Mouse (Mus musculus): Measurements from ENCODE around the gene Trcg1.

Gene Trcg1

DNA sequence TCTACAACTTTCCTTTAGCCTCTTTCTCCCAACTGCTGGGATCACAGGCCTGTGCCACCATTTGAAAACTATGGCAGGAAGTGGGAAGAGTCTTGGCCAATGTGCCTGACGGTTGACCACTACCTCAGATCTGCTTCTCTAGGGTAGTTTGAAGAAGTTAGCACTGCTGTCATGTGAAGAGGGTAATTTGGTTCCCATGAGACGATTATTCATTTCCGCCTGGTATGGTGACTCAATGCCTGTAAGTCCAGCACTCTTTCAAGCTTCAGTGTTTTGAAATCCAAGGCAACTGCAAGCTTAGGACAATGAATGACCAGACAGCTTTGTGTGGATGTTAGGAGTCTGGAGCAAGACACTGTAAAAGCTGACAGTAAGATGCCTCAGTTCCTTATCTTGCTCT lies 2.6 kb upstream of the Trcg1 start:
- no peak for DNase-seq

DNA sequence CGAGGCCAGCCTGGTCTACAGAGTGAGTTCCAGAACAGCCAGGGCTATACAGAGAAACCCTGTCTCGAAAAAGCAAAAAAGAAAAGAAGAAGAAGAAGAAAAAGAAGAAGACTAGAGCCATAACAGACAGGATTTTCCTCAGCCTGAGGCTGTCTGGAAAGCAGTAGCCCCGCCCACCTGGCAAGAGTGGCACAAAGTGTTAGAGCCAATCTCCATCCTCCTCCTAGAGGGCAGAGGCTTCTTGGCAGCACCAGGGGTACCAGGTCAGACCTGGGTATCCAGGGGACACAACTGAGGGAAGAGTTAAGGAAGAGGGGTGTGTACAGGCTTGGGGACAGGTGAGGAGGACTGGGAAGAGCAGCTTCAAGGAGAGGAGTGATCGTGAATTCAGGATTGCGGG lies 1.3 kb downstream of the Trcg1 start:
- no peak for DNase-seq

DNA sequence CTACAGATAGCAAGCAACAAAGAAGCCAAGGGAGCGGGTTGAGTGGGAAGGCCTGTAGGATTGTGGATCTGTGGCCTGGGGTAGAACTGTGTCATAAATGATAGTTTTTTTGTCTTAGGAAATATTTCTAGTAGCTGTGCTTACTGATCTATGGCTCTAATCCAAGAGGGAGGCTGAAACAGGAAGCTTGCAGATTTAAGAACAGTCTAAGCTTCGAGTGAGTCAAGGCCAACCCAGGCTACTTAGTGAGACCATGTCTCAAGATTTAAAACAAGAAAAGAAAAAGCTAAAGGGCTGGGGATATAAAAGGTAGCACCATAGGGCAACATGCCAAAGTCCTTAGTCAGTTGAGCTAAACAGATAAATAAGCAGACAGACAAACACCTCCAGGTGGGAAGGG lies 1.9 kb downstream of the Trcg1 start:
- no peak for DNase-seq

DNA sequence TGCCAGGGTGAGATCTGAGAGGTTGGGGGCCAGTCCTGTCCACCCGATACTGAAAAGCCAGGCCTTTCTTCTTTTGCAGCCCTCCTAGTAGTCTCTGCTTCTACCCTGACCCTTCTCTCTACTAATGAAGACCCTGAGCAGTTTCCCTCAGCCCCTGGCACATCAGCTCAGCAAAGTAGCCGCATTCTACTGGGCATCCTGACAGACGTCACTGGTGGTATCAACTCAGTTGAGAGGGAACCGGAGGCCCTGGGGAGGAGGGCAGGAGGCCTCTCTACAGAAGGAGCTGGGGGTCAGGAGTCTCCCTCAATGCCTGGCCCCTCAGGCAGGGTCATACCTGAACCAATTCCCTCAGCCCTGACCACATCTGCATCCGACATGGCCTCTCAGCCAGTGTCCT lies 4.8 kb downstream of the Trcg1 start:
- no peak for DNase-seq

DNA sequence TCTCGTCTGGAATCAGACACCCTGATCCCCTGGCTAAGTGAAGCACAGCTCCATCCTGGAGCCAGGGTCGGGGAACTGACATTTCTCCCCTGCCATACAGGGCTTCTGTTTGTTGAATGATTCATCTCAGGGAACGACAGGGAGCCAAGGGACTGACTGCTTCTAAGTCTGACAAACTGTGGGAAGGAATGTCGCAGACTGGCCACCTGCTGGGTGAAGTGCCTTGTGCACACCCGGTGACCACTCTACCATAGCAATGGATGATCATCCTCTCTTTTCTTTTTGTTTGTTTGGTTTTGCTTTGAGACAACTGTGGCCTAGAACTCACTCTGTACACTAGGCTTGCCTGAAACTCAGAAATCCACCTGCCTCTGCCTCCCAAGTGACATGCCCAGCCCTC lies 6.6 kb downstream of the Trcg1 start:
- DNase-seq: no peak

DNA sequence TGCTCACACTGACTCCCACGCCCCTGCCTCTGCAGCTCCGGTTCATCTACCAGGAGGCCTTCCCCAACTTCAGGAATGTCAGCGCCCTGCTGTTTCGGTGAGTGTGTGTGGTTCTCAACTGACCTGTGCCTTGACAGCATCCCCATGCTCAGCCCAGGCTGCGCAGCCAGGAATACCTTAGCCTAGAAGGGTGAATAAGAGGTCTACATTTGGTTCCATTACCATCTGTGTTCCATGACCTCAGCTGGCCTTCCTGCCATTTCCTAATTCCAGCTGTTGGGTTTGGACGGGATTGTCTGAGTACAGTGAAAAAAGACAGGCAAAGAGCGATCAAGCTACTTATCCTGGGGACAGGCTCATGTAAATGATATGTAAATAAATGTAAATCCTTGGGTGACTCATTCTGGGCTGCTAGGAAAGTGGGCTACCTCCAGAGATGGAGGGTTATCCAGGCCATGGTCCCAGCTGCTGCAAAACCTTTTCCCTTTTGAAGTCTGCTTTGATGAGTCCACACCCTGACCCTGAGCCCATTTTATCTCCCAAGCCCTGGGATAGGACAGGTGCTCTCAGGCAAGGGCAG lies 7.8 kb downstream of the Trcg1 start:
- no peak for DNase-seq

DNA sequence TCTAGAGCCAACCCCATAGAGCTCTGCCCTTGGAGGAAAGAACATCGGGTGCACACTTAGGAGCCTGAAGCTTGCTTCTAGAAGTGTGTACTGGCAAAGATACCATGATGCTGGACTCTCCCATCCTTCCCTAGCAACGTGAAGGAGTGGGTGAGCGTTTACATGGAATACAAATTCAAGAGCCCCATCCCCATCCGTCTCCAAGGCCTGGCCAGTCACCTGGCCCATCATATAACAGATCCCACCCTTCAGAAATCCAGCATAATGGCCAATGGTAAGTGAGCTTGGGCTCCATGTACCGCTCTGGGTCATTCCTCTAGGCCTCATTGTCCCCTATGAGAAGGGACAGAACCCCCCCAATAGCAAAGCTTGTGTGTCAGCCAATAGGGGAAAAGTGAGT lies 10.1 kb downstream of the Trcg1 start:
- no peak for DNase-seq

DNA sequence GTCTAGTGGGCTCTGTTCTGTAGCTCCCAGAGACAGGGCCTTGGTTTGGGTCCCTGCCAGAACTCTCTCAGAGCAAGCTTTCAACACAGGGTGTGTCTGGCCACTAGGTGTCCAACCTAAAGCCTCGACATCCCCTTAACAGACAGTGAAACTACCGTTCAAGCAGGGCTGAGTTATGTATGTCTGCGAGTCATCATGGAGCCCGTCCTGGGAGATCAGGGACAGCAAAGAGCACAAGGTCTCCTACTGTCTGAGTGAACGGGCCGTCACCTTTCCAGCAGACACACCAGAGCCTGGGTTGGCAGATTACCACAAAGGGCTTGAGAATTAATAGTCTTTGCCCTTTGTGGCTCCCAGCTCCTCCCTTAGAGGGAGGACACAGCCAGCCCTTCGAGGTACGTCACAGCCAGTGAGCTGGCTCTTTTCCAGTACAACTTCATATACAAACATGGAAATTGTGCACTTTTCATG lies 10.9 kb downstream of the Trcg1 start:
- DNase-seq: peak; percentile 89

DNA sequence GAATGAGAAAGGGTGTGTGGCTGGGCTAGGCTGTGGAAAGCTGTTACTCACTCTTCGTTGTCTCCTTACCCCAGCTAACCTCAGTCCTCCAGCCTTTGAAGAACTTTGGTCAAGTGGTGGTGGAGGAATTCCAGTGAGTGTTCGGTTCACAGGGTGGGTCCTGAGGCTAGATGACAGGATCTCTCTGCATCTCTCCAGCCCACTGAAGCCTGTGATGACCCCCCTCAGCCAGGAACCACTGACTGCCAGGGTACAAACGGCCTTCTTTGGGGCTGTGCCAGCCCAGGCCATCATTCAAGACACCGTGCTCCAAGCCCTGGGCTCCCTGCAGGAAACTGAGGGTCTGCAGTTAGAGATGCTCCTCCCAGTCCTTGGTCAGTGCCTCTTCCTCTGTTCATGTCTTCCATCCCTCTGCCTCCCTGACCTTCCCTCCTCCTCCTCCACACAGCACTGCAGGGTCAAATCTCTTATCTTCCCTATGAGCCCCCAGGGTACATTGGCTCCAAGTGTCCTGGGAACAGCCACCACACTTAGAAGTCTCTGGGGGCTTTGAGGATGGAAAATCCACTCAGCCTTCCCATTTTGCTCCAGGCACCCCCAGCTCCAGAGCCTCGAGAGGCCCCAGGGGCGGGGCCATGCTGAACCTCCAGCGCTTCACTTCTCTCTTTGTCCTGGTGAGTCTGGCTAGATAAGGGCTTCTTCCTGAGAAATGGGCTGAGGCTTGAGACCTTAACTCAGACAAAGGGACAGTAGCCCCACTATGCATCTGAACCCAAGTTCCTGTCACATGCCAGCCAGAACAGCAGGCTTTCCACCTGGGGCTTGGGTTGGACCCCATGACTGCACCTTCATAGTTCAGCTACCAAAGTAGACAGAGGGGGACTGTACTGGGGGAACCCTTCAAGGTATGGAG lies 11.9 kb downstream of the Trcg1 start:
- DNase-seq: peak; percentile 61

DNA sequence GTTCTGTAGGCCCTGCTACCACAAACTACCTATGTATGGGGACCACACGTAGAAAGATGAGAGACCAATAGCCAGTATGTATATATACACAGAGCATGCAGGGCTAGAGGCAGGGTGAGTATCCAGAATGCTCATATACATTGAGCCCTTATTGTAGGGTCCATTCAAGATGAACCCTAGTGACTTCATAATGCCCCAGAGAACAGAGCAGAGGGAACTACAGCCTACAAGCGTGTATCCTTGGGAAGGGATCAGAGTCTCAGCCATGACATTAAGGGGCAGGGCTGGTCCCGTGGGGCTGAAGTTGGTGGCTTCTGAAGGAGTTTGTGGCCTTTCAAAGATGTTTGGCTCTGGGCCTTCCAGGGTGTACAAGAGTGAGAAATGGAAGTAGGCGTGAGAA lies 13.7 kb downstream of the Trcg1 start:
- no peak for DNase-seq

DNA sequence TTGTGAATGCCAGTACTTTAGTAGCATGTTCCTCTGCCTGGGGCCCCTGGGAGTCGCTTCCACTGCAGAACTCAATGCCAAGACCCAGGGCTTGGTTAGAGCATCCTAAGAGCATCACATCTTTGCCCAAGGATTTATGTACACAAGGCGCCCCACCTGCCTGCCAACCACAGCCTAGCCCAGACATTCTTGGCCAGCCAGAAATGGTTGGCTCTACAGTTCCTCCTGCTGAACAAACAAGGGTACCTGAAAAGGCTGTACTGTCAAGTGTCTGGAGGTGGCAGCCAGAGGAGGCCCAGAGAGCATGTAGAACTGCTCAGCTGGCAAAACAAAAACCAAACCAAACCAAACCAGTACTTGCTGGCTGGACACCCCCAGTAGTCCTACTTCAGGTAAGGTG lies 14.8 kb downstream of the Trcg1 start:
- DNase-seq: no peak

DNA sequence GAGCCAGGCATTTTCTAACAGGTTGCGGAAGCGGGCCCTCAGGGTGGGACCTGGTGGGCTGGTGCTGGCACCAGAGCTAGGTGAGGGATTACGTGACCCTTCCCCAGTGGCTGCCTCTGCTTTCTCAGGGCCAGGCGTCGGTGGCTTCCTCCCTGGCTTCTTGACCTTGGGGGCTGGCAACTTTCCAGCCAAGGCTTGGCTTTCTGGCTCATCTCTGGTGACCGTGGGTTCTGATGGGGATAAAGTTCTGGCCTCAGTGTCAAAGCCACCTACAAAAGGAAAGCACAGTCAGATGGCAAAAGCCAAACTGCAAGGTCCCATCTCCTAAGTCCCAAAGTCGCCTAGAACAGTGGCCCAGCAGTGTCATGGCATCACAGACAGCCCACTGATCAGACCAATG lies 17.7 kb downstream of the Trcg1 start:
- DNase-seq: peak; percentile 55

DNA sequence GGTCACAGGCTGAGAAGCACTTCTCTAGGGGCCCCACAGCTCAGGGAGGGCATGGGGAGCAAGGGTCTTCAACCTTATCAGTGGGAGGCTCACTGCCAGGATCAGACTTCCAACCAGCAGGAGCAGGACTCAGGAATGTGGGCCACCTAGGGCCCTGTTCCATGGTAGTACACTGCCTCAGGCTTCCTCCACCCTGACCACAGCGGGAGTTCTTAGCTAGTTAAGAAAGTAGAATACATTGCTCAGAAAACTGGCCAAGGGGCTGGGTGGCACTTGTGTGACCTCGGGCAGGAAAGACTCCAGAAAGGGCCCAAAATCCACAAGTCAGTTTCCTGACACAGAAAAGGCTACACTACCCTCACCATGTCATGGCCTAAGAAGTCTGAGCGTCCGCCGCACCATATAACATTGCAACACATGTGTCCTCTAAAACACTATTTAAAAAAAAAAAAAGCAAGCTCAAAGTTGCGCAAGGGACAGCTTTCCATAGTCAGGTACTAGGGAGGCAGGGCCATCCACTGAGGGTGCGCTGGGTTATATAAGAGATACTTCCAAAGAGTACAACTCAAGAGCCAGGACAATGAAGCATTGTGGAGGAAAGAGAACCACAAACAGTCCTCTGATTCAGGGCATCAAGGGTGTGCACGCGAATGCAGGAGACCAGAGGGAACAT lies 18.6 kb downstream of the Trcg1 start:
- DNase-seq: no peak

DNA sequence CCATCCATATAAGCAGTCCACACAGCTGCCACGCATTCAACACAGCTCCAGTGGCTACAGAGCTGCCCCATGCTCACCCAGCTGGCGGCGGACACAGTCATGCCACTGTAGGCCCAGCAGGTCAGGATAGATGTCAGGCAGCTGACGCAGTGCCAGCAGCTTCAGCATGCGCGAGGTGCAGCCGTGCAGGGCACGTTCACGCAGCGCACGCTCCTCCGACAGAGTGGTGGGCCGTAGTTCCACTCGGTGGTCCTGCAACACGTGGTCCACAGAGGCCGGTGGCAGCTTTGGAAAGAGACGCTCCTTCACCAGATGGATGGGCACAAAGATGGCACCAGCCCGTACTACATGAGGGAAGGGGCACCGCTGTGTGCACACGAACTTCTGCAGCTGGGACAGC lies 20.0 kb downstream of the Trcg1 start:
- DNase-seq: no peak

DNA sequence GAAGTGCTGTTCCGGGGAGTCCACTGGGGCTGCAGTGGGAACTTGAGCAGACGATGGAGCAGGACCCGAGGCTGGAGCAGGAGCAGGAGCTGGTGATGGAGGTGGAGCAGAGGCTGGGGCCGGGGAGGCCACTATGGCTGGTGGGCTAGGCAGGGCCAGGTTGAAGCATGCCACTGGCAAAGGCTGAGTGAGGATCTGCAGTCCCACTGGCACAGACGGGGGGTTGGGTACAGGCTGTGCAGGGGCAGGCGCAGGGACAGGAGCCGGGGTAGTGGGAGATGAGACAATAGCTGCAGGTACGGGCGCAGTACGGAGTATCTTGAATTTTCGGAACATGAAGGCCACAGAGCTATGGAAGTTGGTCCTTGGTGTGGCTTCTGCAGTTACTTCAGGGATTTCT lies 20.5 kb downstream of the Trcg1 start:
- DNase-seq: no peak

DNA sequence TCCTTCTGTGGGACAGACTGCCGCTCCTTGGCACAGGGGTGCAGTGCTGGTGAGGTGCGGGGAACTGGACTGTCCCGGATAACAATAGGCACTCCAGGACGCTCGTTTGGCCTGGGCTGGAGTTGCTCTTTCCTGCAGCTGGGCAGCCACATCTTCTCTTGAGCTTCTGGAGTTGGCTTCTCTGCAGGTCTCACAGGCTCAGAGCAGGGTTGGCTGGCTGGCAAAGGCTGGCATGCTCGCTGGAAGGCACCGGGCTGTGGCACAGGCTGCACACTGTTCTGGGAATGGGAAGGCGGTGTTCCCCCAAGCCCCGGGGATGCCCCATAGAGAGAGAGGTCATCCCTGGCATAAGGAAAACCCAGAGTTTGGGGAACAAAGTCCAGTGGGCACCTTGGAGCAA lies 21.3 kb downstream of the Trcg1 start:
- DNase-seq: no peak

DNA sequence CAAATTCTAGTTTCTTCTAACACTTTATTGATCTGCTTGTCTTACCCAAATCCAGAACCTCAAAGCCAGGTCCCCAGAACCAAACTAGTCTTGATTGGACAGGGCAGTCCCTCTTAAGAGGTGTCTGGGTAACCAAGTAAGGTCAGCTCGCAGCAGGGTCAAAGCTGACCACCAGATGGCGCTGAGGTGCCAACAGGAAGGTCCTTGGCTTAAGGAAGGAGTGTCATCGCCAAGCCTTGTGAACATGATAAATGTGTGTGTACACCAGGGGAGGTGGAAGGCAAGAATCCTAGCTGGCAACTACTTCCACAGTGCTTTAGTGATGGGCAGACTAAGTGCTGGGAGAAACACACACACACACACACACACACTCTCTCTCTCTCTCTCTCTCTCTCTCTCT lies 23.4 kb downstream of the Trcg1 start:
- DNase-seq: peak; percentile 96

DNA sequence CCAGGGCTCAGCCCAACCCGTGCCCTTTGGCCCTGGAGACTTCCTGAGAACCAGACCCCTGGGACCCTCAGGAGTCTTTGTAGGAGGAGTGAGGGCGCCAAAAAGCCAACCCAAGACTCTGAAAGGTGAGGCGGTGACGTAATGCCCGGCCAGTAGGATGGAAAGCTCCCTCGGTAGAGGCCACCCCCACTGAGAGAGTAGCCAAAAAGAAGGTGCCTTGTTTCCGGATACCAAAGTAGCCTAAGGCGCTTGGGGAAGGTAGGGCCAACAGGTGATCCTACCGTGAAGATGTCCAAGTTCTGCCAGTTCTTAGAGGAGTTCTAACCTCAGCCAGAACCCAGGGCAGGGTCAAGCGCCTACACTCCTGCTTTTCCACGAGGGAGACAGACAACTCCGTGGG lies 24.6 kb downstream of the Trcg1 start:
- no peak for DNase-seq

DNA sequence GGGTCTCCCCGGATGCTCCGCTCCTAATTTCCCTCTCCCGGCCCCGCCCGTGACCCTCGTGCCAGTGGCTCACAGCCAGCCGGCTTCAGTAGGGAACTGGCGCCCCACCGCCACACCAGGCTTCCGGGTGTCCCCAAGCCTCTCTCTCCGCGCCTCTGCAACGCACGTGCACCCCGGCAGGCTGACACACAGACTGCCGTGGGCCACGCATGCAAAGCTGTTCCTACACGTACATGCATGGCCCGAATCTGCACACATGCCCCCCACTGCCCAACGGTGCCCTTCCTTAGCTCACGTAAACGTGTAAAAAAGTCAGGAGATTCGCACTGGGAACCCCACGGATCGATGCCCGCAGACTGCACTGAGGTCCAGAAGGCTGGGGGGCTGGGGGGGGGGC lies 25.2 kb downstream of the Trcg1 start:
- DNase-seq: peak; percentile 57

DNA sequence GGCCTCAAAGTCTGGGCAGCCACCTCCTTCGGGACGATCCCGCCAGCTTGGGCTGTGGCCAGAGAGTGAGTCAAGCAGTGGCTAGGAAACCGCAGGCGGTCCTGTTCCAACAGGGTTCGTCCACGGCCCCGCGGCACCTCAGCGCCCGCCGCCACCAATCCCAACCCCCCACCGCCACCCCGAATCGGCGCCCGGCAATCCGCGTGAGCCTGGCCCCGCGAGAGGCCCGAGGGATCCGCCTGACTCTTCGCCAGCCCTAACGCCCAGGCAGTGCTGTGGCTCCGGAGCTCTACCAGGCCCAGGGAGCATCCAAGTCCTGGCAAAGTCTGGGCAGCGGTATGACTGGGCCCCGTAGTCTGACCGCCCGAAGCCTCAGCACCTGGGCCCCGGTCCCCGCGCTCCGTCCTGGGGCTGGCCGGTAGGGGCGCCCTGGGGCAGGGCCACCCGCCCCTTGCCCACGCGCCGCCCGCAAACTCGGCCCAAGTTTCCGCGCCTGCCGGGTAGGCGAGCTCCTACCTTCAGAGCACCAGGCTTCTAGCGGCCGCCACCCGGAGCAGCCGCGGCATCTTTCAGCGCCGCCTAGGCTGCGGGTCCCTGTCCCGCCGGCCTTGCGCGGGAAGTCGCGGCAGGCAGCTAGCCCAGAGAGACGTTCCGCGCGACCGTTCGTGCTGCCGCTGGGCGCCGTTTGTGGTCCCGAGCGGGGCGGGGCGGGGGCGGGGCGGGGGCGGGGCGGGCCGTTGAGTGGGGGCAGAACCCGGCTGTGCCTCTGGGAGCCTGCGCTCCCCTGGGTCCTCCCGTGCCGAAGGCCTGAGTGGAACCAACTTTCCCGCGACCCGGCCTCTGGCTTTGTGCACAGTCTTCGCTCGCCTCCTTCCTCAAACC lies 25.8 kb downstream of the Trcg1 start, which contains the start of gene 1700017B05Rik:
Gene 1700017B05Rik (minus strand): TSS at position 700 of the 882 bp plus-strand sequence.
- peak; percentile 75 for DNase-seq

DNA sequence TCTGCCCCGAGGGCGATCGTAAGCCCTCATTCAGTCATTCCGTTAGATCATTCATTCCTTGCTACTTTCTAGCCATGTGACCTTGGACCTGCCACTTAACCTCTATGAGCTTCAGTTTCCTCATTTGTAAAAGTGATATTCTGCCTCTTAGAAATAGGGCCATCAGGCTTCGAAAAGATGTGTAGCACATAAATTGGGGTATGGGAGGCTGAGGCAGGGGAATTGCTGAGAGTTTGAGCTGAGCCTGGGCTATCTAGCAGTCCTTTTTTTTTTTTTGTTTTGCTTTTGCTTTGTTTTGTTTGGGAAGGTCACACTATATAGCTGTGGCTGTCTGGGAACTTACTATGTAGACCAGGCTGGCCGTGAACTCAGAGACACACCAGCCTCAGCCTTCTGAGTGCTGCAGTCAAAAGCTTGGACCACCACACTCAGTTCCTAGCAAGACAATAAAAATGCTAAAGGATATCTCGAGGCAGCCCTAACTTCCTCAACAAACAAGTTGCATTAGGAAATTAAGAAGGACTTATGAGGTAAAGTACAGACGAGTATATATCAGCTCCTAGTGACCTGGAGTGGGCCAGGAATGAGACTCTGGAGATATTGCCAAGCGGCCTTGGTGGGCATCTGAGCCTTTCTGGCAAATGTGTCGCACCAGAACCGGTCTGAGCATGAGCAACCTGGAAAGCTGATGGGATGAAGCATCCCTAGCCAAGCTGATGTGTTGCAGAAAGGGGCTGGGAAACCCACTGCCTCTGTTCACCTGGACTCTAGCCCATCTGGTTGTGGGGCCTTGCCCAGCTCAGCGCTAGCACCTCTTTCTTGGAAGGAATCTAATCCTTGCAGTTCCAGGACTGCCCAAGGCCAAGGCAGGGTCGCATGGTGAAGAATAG lies 26.7 kb downstream of the Trcg1 start:
- DNase-seq: no peak

DNA sequence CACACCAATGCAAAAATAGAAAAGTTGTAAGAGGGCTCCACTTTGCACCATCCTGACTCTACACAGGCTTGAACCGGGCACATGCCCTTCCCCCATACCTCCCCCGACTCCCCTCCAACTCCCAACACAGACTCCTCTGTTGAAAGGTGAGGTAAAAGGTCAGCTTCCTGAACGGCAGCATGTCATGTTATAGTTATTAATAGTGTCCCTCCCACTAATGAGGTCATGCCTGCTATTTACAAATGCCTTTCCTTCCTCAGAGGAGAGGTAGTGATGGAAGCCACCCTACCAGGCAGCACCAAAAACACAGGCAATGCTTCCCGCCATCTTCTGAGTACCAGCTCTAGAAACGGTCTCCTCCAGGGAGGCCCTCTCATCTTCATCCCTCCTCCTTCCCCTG lies 28.8 kb downstream of the Trcg1 start:
- DNase-seq: no peak
